Mouse (Mus musculus) c-Kit-positive CD71-positive TER-119-negative erythroid progenitor cells, embryonic 14.5 days (primary cell): ENCODE results near the gene Qser1.
"Not testable (repeated sequence)": the region's sequence is repeated elsewhere in the genome, so short reads cannot be mapped to it uniquely, and the experiment has no call there.

Source experiments
- DNase-seq: peaks from one replicate; pipeline ENCODE4 v3.0.0-alpha.2; 2013; ENCODE audit warnings: low read depth

Qser1 gene

GRCm38 (mm10) chr2:104816371-104816827, at the start of gene Qser1:
Gene Qser1, minus strand, starts transcription at chr2:104816760.
- DNase-seq: no peak

DNA sequence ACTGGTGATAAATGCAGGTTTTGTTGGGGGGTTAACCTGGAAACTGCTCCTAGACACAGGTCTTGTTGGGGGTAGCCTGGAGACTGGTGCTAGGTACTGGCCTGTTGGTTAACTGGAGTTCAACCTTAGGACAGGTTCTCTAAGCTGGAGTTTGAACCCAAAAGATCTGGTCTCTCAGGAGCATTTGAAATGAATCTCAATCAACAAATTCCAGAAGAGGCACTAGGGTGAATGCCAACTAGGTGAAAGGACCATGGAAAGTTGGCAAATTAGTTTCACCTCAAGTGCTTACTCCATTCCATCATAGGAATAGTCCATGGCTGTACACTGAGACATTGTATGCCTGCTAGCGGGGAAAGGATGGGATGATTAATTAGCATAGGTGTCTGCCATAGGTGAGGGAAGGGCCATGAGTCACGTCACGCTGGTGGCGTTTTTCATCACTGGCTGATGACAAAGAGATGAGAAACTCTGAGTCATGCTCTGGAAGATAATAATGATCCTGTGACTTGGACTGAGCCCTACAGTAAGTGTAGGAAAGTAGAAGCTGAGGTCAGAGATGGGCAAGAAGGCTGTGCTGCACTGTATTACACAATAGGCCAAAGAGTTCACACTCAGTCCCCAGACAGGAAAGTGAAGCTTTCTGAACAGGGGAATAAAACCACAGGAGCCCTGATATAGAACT, 47.8 kb upstream of the Qser1 start:
- DNase-seq: no peak

DNA sequence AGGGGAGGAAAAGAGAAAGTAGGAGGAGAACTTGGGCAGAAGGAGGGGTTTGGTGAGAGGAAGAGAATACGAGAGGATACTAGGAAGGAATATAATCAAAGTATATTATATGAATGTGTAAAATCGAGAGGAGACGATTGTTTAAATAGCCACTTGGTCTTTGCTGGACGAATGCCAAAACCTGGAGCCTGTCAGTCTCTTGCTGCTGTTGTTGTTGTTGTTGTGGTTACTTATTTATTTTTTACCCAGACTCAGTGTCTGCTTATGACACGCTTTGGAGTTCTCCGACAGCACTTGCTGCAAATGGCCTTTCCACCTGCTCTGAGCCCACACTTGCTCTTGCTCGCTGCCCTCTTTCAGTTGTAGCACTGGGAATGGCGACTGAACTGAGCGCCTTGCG, 43.9 kb upstream of the Qser1 start:
- no peak for DNase-seq

DNA sequence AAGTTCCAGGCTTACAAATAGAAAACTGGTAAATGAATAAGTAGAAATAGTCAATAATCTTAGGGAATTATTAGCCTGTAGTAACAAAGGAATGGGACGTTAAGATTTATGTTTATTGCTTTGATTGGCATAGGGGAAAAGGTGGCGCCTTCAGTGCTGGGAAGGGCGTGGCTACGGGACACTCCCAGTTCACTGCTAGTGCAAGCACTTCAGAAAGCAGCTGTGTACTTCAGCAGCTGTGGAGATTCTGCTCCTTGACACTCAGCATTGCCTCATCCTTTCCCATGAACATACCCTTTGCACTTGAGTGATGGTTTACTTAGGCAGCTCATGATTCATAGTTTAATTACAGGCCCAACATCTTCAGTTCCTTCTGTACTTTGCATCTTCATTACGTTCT, 42.5 kb upstream of the Qser1 start:
- DNase-seq: no peak

- not testable (repeated sequence) for DNase-seq
Observed at GRCm38 (mm10) chr2:104858083-104858482, 41.5 kb upstream of the Qser1 start.

- no peak for DNase-seq
Observed at GRCm38 (mm10) chr2:104856218-104856617, 39.7 kb upstream of the Qser1 start.

DNA sequence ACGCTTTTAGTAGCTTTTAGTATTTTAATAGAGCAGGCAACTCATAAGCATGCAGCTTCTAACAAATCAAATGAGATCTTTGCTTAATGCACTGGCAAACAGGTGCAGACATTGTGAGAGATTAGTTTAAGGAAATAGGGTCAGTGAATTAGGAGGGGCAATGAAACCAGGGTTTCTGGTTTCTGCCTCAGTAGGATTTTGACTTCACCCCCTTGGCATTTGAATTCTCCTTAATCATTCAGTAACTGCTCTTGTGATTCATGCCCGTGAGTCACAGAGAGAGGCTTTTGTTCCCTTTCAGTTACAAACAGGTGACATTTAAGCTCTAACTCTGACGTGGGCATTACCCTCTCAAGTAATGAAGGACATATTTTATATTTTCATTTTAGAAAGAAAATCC, 39.2 kb upstream of the Qser1 start:
- no peak for DNase-seq

DNA sequence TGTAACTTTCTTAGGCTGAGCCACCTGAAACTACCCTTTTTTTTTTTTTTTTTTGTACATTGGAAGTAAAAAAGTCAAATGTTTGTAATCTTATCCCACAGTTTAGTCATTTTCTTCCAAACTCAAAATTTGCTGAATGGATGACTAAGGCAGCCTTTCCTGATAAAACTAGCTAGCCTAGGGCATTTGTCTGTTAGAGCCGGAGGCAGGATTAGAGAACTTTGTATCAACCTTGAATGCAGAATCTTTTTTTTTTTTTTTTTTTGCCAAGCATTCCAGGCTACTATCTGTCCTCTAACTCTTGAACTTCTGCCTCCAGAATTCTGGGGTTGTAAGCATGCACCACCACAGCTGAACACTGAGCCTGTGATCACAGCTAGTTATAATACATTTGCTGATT, 38.3 kb upstream of the Qser1 start:
- no peak for DNase-seq

GRCm38 (mm10) chr2:104852546-104852945, 36.0 kb upstream of the Qser1 start:
- DNase-seq: no peak

GRCm38 (mm10) chr2:104851686-104852085, 35.1 kb upstream of the Qser1 start:
- DNase-seq: no peak

DNA sequence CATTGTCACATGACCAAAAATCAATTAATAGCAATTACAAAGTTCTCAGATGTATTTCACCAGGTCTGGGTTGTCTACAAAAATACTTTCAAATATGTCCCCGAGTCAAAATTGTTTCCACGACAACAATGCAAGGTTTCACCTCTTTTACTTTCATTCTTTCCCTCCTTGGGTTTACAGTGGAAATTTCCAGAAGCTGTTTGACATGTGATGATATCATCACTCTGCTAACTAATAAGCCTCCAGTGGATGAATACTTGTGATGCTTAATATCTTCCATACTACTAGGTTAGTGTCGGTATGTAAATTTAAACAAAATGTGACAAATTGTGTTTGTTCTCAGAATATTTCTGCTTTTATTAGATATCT, 33.4 kb upstream of the Qser1 start:
- DNase-seq: no peak

GRCm38 (mm10) chr2:104849276-104849990, 32.9 kb upstream of the Qser1 start, which contains the start of gene Prrg4:
Gene Prrg4, minus strand, starts transcription at chr2:104849876.
- DNase-seq: no peak

- DNase-seq: no peak
Observed at GRCm38 (mm10) chr2:104848235-104849161, 31.9 kb upstream of the Qser1 start.

DNA sequence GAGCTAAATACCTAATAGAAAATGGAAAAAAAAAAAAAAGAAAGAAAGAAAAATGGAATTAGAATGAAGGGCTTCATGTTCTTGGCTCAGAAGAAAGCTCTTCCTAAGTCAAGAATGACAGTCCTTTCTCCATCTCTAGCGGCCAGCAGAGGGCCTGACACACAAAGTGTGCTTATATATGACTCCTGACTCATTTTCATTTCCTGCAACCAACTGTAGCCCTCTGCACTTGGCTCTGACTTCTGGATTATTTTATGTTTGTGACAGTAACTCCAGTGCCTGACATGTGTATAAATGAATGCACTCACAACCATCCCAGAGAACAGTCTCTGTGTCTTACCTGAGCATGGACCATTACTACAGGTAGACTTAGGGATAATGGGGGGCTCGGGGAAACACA, 31.1 kb upstream of the Qser1 start:
- no peak for DNase-seq

DNA sequence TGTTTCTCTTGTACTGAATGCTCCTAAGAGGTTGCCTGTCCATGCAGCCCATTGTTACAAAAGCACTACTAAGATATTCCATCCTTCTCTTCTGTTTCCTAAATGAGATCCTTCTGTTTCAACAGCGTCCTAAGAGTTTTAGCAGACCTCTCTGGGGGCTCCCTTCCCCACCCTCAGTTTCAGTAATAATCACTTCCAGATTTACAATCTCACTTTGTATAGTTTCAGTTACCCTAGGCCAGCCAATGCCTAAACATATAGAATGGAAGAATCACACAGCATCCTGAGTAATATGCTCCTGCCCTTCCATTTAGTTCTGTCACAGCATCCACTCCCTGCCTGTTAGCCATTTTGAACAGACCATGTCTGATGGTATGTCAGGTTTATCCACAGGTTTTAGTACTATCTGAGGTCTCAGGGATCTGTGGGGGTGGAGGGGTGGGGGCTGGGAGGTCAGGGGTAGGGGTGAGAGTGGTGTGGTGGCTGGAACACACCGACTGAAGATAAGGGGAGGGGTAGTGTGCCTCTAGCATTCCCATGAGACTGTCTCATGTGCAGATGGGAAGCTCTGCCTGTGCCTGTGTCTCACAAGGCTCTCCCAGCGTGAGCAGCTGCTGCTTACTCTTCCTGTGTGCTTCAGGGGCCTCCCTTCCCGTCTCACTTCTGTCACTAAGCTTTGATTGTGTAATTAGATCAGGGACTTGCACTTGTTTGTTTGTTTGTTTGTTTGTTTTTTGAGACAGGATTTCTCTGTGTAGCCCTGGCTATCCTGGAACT, 30.3 kb upstream of the Qser1 start:
- no peak for DNase-seq

DNA sequence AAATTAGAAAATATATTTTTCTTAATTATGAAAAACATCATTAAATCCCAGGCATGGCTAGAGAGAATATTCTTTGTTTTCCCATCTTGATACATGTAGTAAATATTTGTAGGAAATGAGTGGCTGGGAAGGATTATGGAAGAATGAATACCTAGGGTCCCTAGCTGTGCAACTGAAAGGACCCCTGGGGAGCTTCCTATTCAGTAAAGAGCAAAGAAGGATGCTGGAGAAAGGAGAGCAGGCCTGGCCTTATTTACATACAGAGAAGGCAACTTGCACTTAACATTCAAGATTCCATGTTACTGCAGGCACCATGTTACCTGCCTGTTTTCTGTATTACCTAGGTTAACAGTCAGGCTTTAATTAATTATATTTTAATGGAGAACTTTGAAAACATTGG, 26.0 kb upstream of the Qser1 start:
- DNase-seq: no peak

- DNase-seq: no peak
Observed at GRCm38 (mm10) chr2:104841736-104842135, 25.2 kb upstream of the Qser1 start.

DNA sequence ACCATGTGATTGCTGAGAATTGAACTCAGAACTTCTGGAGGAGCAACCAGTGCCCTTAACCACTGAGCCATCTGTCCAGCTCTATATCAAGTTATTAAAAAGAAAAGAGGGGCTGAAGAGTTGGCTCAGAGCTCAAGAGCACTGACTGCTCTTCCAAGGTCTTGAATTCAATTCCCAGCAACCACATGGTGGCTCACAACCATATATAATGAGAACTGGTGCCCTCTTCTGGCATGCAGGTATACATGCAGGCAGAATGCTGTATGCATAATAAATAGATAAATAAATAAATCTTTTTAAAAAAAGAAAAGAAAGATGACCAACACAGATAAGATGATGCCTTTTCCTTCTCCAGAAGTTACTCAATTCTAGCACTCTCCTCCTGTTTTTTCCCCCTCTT, 24.4 kb upstream of the Qser1 start:
- DNase-seq: no peak

DNA sequence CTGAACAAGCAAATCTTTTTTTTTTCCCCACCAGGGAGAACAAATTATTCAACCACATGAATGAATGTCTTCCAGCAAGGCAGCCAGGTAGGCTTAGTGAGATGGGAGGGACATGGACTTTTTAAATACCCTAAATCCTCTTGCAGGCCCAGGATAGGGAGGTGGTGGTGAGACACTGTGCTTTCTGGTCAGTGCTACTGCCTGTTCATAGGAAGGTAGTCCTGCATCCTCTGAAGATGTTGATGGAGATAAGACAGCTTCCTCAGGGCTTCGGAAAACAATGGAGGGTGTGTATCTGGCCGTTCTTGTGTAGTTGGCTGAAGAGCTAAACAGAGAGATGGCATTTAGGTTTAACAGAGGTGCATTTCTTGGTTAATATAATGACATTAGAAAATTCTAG, 15.9 kb upstream of the Qser1 start:
- DNase-seq: no peak

GRCm38 (mm10) chr2:104826191-104826590, 9.6 kb upstream of the Qser1 start:
- DNase-seq: no peak

DNA sequence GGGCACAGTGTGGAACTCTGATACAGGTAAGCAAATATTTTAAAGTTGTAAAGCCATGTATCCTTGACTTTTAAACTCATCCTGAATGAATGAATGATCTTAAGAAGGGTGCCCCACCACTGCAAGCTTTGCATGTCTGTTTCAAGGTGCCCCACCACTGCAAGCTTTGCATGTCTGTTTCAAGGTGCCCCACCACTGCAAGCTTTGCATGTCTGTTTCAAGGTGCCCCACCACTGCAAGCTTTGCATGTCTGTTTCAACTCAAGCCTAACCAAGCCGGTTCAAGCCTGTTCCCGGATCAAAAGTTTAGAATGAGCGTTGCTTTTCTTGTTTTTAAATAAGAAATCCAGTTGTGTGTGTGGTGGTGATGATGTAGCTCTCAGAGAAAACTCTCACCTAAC, 2.2 kb upstream of the Qser1 start:
- not testable (repeated sequence) for DNase-seq
